9 mouse cellular contexts compared by ENCODE assay signal in genomic region chr6:88874868-88875508, GRCm38 (mm10). TPM values are rescaled to one million over a fixed set of nuclear protein-coding genes. Genes with fewer than 3 reads are reported as not detected.
DNase-seq lines count a peak whose midpoint lies in the region; ATAC-seq and TF ChIP-seq lines count a peak whose summit lies in the region.
"Had no signal": no experiment of that assay in that cellular context is flagged by ENCODE, and none has a peak within 500 bp of the region (broad histone marks: within the 10 kb centered on the region; RNA-seq: fewer than 3 reads in every experiment).

Podxl2 (minus strand) TSS chr6:88875044.

- peak; percentile 85 for DNase-seq in cerebellum, adult 11 months
- DNase-seq in kidney, postnatal 4 days: peak; percentile 88 to 92
- peak; percentile 74 to 82 for DNase-seq in thymus, postnatal 36 days

- peaks cover 14% of the 10 kb centered on the region for H3K36me3 ChIP-seq in E14TG2a.4 (ENCODE audit: insufficient read depth, low read length)
- no peaks in the 10 kb centered on the region for H3K36me3 ChIP-seq in forebrain, embryonic 15.5 days
- H3K36me3 ChIP-seq in heart, embryonic 16.5 days (ENCODE audit: control insufficient read depth, insufficient read depth): no peaks in the 10 kb centered on the region
- H3K36me3 ChIP-seq in liver, embryonic 16.5 days (ENCODE audit: control insufficient read depth, insufficient read depth): no peaks in the 10 kb centered on the region
- H3K36me3 ChIP-seq in neural tube, embryonic 15.5 days: no peaks in the 10 kb centered on the region

- 5% methylated on average over 54 of the region's 63 CpGs for WGBS in forebrain, embryonic 15.5 days
- WGBS in heart, embryonic 16.5 days: 5% methylated on average over 63 of the region's 63 CpGs
- WGBS in liver, embryonic 16.5 days (ENCODE audit: insufficient replicate concordance): 7% methylated on average over 49 of the region's 63 CpGs
- 4% methylated on average over 63 of the region's 63 CpGs for WGBS in neural tube, embryonic 15.5 days

- H3K9me3 ChIP-seq in E14TG2a.4 (ENCODE audit: low read length): 0 out of 2 replicates have a peak, but pooled peaks cover 2% of the 10 kb centered on the region
- H3K9me3 ChIP-seq in forebrain, embryonic 15.5 days: no peaks in the 10 kb centered on the region
- no peaks in the 10 kb centered on the region for H3K9me3 ChIP-seq in heart, embryonic 16.5 days (replicated peaks; ENCODE audit: control insufficient read depth, low read length)
- H3K9me3 ChIP-seq in liver, embryonic 16.5 days (replicated peaks; ENCODE audit: control insufficient read depth, low read length): no peaks in the 10 kb centered on the region
- no peaks in the 10 kb centered on the region for H3K9me3 ChIP-seq in neural tube, embryonic 15.5 days (replicated peaks)

- peak within 1 kb of the TSS; percentile 96 for H3K27ac ChIP-seq in forebrain, embryonic 15.5 days (replicated peaks)
- H3K27ac ChIP-seq in heart, embryonic 16.5 days (ENCODE audit: low read length): no peak within 1 kb of the TSS
- H3K27ac ChIP-seq in liver, embryonic 16.5 days (ENCODE audit: low read length): no peak within 1 kb of the TSS
- peak within 1 kb of the TSS; percentile 97 for H3K27ac ChIP-seq in neural tube, embryonic 15.5 days (replicated peaks)

- H3K4me3 ChIP-seq in E14TG2a.4 (replicated peaks; ENCODE audit: low read length): peak within 1 kb of the TSS; percentile 85
- peak within 1 kb of the TSS; percentile 94 for H3K4me3 ChIP-seq in forebrain, embryonic 15.5 days
- peak within 1 kb of the TSS; percentile 73 for H3K4me3 ChIP-seq in heart, embryonic 16.5 days (ENCODE audit: low read length)
- peak within 1 kb of the TSS; percentile 55 for H3K4me3 ChIP-seq in liver, embryonic 16.5 days (ENCODE audit: low read depth, low read length)
- H3K4me3 ChIP-seq in neural tube, embryonic 15.5 days (replicated peaks): peak within 1 kb of the TSS; percentile 86

- H3K9ac ChIP-seq in forebrain, embryonic 15.5 days (replicated peaks): peak within 1 kb of the TSS; percentile 95
- H3K9ac ChIP-seq in heart, embryonic 16.5 days (ENCODE audit: low read length): peak within 1 kb of the TSS; percentile 80
- no peak within 1 kb of the TSS for H3K9ac ChIP-seq in liver, embryonic 16.5 days (ENCODE audit: low read depth, low read length)
- peak within 1 kb of the TSS; percentile 96 for H3K9ac ChIP-seq in neural tube, embryonic 15.5 days (replicated peaks)

- peak within 1 kb of the TSS; percentile 75 for H3K4me2 ChIP-seq in forebrain, embryonic 15.5 days (replicated peaks)
- H3K4me2 ChIP-seq in heart, embryonic 16.5 days (ENCODE audit: low read depth, low read length): peak within 1 kb of the TSS; percentile 100
- H3K4me2 ChIP-seq in liver, embryonic 16.5 days (ENCODE audit: low read depth, low read length): peak within 1 kb of the TSS; percentile 74
- H3K4me2 ChIP-seq in neural tube, embryonic 15.5 days: peak within 1 kb of the TSS; percentile 81

- no peak for TF ChIP-seq CTCF in E14TG2a.4 (conservative IDR thresholded peaks at IDR 0.05; ENCODE audit: low read length)

- H3K4me1 ChIP-seq in E14TG2a.4 (replicated peaks; ENCODE audit: low read depth, low read length): peaks cover 9% of the 10 kb centered on the region; the same call in 1 of the 2 replicates
- peaks cover 40% of the 10 kb centered on the region for H3K4me1 ChIP-seq in forebrain, embryonic 15.5 days
- H3K4me1 ChIP-seq in heart, embryonic 16.5 days (ENCODE audit: control insufficient read depth, insufficient read depth, low read length): no peaks in the 10 kb centered on the region
- no peaks in the 10 kb centered on the region for H3K4me1 ChIP-seq in liver, embryonic 16.5 days (ENCODE audit: control insufficient read depth, low read depth, low read length)
- H3K4me1 ChIP-seq in neural tube, embryonic 15.5 days: peaks cover 40% of the 10 kb centered on the region

- ATAC-seq in forebrain, embryonic 15.5 days (replicated peaks): peak; percentile 71
- ATAC-seq in heart, embryonic 16.5 days (replicated peaks; ENCODE audit: extremely low read depth, insufficient read depth, low FRiP score): peak; percentile 73
- peak; percentile 61; the same call in 1 of the 2 replicates for ATAC-seq in liver, embryonic 16.5 days (ENCODE audit: low read depth)
- ATAC-seq in neural tube, embryonic 15.5 days (ENCODE audit: low FRiP score): peak; percentile 79

- H3K27me3 ChIP-seq in E14TG2a.4 (ENCODE audit: insufficient read depth, low read length): peaks cover 59% of the 10 kb centered on the region
- no peaks in the 10 kb centered on the region for H3K27me3 ChIP-seq in forebrain, embryonic 15.5 days
- H3K27me3 ChIP-seq in heart, embryonic 16.5 days (ENCODE audit: control insufficient read depth, insufficient read depth, low read length): peaks cover 3% of the 10 kb centered on the region; the same call in 1 of the 2 replicates
- H3K27me3 ChIP-seq in liver, embryonic 16.5 days (ENCODE audit: control insufficient read depth, insufficient read depth, low read depth, low read length): peaks cover 60% of the 10 kb centered on the region
- no peaks in the 10 kb centered on the region for H3K27me3 ChIP-seq in neural tube, embryonic 15.5 days (replicated peaks)

RNA-seq across cellular contexts. Expression of gene Podxl2, which starts in this region (rescaled TPM):
- 590 and 608 TPM in 2 replicates for polyA plus RNA-seq in forebrain, embryonic 15.5 days (2015; fragmentation: Nextera tagmentation; extraction: Ambion mirVana)
- polyA plus RNA-seq in heart, embryonic 16.5 days (2015; fragmentation: Nextera tagmentation; extraction: Ambion mirVana): 43.7 and 45.0 TPM in 2 replicates
- 0.51 and 1.6 TPM in 2 replicates for polyA plus RNA-seq in liver, embryonic 16.5 days (2015; fragmentation: Nextera tagmentation; extraction: Ambion mirVana)
- polyA plus RNA-seq in neural tube, embryonic 15.5 days (2015; fragmentation: Nextera tagmentation; extraction: Ambion mirVana): 504 and 640 TPM in 2 replicates
- polyA plus RNA-seq: G1E had no signal

Comparison
In these comparisons a context has a peak if more than half of its experiments do, and no peak if none do; other contexts are left out.
1. RNA of gene Podxl2 (polyA plus RNA-seq): 504 to 640 TPM in neural tube, embryonic 15.5 days, 590 to 608 TPM in forebrain, embryonic 15.5 days and 43.7 to 45.0 TPM in heart, embryonic 16.5 days; 0.51 to 1.6 TPM in liver, embryonic 16.5 days; every median in the first group is over 10 times any median in the second.
2. RNA of gene Podxl2 (polyA plus RNA-seq): 504 to 640 TPM in neural tube, embryonic 15.5 days and 590 to 608 TPM in forebrain, embryonic 15.5 days; 43.7 to 45.0 TPM in heart, embryonic 16.5 days; every median in the first group is over 10 times any median in the second.
3. H3K27ac ChIP-seq: peak in forebrain, embryonic 15.5 days (single experiment) and neural tube, embryonic 15.5 days (single experiment); none in heart, embryonic 16.5 days (single experiment) and liver, embryonic 16.5 days (single experiment).
4. Peak in every context shown above with its lines, with median percentiles within 50 percentile points of each other: H3K4me3 ChIP-seq, DNase-seq, ATAC-seq and H3K4me2 ChIP-seq.